Mouse (Mus musculus): Measurements from ENCODE around the gene Ect2. TPM values are rescaled to one million over a fixed set of nuclear protein-coding genes. Genes with fewer than 3 reads are reported as not detected.

Gene Ect2
- total and polyA plus RNA-seq, 3 experiments, result 29.9 to 38.9 (median 36.7) TPM

- H3K36me3 ChIP-seq (replicated peaks in 1 of 2; ENCODE audit: control insufficient read depth in 1 of 2, insufficient read depth in 1 of 2, low read length in 1 of 2), result peaks cover 27 to 59% of the 10 kb centered on the region in 2 experiments
Observed at GRCm38 (mm10) chr3:27098633-27099032, 55.0 kb downstream of the Ect2 start.

DNA sequence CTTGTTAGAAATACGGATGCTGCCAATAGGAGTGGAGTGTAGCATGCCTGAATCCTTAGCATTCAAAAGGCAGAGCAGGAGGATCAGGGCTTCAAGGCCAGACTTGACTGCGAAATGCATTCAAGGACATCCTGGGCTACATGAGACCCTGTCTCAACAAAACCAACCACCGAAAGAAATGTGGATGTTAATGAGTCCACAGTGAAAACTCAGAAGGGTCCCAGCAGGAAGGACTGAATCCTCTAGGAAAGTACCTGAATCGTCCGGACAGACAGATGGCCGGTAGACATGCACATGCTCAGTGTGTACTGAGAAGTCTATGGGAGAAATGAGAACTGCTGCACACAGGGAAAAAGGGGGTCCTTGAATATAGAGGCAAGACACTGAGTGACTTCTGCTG is 67.5 kb downstream of the Ect2 start:
- H3K36me3 ChIP-seq (replicated peaks in 1 of 2; ENCODE audit: control insufficient read depth in 1 of 2, insufficient read depth in 1 of 2, low read length in 1 of 2), result peaks cover 18 to 63% of the 10 kb centered on the region in 2 experiments
- dilution Hi-C loops (cut with MboI; ENCODE audit: extremely low pct_ligation_motif_present, extremely low pct_unique_long_range_greater_than_20kb, low sequenced_read_pairs), result no loop called here

More at GRCm38 (mm10) chr3:27098633-27099032, 55.0 kb downstream of the Ect2 start:
- dilution Hi-C loops (cut with MboI; ENCODE audit: extremely low pct_ligation_motif_present, extremely low pct_unique_long_range_greater_than_20kb, low sequenced_read_pairs) (no loop called here), in situ Hi-C loops (cut with MboI; ENCODE audit: low pct_ligation_motif_present, low pct_unique_long_range_greater_than_20kb, low sequenced_read_pairs) (no loop called here)
- Histone ChIP-seq H3K4me2 (ENCODE audit: insufficient read depth, low read depth, poor library complexity, severe bottlenecking) (no peak overlapping the region), H3K27ac (ENCODE audit: insufficient read depth, low read depth) (no peak overlapping the region), H3K27me3 (replicated peaks) (no peaks in the 10 kb centered on the region), H3K4me1 (ENCODE audit: control insufficient read depth in 1 of 2, insufficient read depth in 2 of 2) (no peaks in the 10 kb centered on the region), H3K9me3 (replicated peaks; ENCODE audit: low read length) (no peaks in the 10 kb centered on the region), H3K9ac (ENCODE audit: insufficient read depth, low read depth) (no peak overlapping the region), H3K79me2 (replicated peaks; ENCODE audit: control insufficient read depth, extremely low read depth, insufficient read depth, poor library complexity, severe bottlenecking) (no peaks in the 10 kb centered on the region), H3K4me3 (replicated peaks in 1 of 3; ENCODE audit: low read depth in 2 of 3, low read length in 2 of 3, poor library complexity in 1 of 3) (no peak overlapping the region)
- TF ChIP-seq ZKSCAN1 (IDR thresholded peaks at IDR 0.05; ENCODE audit: borderline replicate concordance, low read depth, low read length) (no peak), PAX5 (IDR thresholded peaks at IDR 0.05; ENCODE audit: low read length) (no peak), CHD1 (IDR thresholded peaks at IDR 0.05; ENCODE audit: low read depth, low read length) (no peak)
- no peak for DNase-seq (ENCODE audit: extremely low read depth)

DNA sequence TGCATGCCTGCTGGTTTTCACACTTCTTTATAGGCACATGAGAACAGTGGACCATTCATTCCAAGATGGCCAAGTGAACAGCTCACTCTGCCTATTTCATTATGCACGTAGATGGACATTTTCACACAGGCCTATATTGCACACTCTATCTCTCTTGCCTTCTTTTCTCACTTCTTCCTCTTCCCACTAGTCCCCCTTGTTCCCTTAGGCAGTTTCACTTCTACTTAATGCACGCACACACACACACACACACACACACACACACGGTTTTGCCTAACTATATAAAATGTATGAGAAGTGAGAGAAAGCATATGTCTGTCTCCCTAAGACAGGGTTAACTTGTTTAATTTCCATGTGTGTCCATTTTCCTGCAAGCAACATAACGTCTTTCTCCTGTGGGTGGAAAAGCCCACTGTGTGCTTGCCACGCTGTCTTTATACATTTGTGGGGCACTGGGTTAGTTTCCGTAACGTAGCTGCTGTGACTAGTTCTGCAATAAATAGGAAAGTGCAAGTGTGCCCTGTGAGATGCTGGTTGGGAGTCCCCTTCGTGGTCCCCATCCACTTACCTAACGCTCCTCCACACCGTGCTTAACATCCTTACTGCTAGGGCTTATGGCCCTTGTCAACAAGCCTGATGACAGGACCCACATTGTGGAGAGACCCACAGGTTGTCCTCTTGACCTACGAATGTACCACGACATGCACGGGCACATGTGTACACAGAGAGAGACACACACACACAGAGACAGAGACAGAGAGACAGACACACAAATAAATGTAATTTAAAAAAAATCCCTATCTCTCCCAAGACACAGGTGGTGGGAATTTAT is 72.2 kb downstream of the Ect2 start:
- in situ Hi-C loops (cut with MboI; ENCODE audit: low pct_ligation_motif_present, low pct_unique_long_range_greater_than_20kb, low sequenced_read_pairs), result no loop called here

More for the DNA sequence above, 67.5 kb downstream of the Ect2 start:
- Histone ChIP-seq H3K4me3 (replicated peaks in 1 of 3; ENCODE audit: low read depth in 2 of 3, low read length in 2 of 3, poor library complexity in 1 of 3) (no peak overlapping the region), H3K9me3 (replicated peaks; ENCODE audit: low read length) (no peaks in the 10 kb centered on the region), H3K27ac (ENCODE audit: insufficient read depth, low read depth) (no peak overlapping the region), H3K27me3 (replicated peaks) (no peaks in the 10 kb centered on the region), H3K4me2 (ENCODE audit: insufficient read depth, low read depth, poor library complexity, severe bottlenecking) (no peak overlapping the region), H3K4me1 (ENCODE audit: control insufficient read depth in 1 of 2, insufficient read depth in 2 of 2) (peaks cover 3 to 14% of the 10 kb centered on the region in 2 experiments; a peak in 3 of 4 replicates), H3K79me2 (replicated peaks; ENCODE audit: control insufficient read depth, extremely low read depth, insufficient read depth, poor library complexity, severe bottlenecking) (no peaks in the 10 kb centered on the region), H3K9ac (ENCODE audit: insufficient read depth, low read depth) (no peak overlapping the region)
- in situ Hi-C loops (cut with MboI; ENCODE audit: low pct_ligation_motif_present, low pct_unique_long_range_greater_than_20kb, low sequenced_read_pairs), result no loop called here
- DNase-seq (ENCODE audit: extremely low read depth), result no peak
- TF ChIP-seq JUN (IDR thresholded peaks at IDR 0.05; ENCODE audit: insufficient read depth, low read depth, low read length), result no peak
- no peak for TF ChIP-seq POLR2AphosphoS2 (IDR thresholded peaks at IDR 0.05; ENCODE audit: low read depth, low read length)
- TF ChIP-seq ETS1 (conservative IDR thresholded peaks at IDR 0.05; ENCODE audit: low read depth, low read length), result no peak
- no peak for TF ChIP-seq SIN3A (IDR thresholded peaks at IDR 0.05; ENCODE audit: low read length)
- no peak for TF ChIP-seq NRF1 (IDR thresholded peaks at IDR 0.05; ENCODE audit: low read depth, low read length)
- TF ChIP-seq MEF2A (IDR thresholded peaks at IDR 0.05; ENCODE audit: borderline replicate concordance, low read depth, low read length), result no peak
- TF ChIP-seq TCF12 (IDR thresholded peaks at IDR 0.05; ENCODE audit: low read depth, low read length), result no peak
- TF ChIP-seq EP300 (IDR thresholded peaks at IDR 0.05; ENCODE audit: low read length), result no peak
- no peak for TF ChIP-seq JUND (conservative IDR thresholded peaks at IDR 0.05; ENCODE audit: low read depth, low read length)
- no peak for TF ChIP-seq MYC (IDR thresholded peaks at IDR 0.05; ENCODE audit: low read depth, low read length)
- TF ChIP-seq CHD2 (IDR thresholded peaks at IDR 0.05; ENCODE audit: low read length), result no peak
- TF ChIP-seq MAZ (IDR thresholded peaks at IDR 0.05; ENCODE audit: low read depth, low read length), result no peak

More for the DNA sequence above, 72.2 kb downstream of the Ect2 start:
- H3K27ac ChIP-seq (ENCODE audit: insufficient read depth, low read depth), result no peak overlapping the region
- peaks cover 1 to 34% of the 10 kb centered on the region in 2 experiments for H3K36me3 ChIP-seq (replicated peaks in 1 of 2; ENCODE audit: control insufficient read depth in 1 of 2, insufficient read depth in 1 of 2, low read length in 1 of 2)
- H3K4me2 ChIP-seq (ENCODE audit: insufficient read depth, low read depth, poor library complexity, severe bottlenecking), result no peak overlapping the region
- dilution Hi-C loops (cut with MboI; ENCODE audit: extremely low pct_ligation_motif_present, extremely low pct_unique_long_range_greater_than_20kb, low sequenced_read_pairs), result no loop called here
- H3K4me3 ChIP-seq (replicated peaks in 1 of 3; ENCODE audit: low read depth in 2 of 3, low read length in 2 of 3, poor library complexity in 1 of 3), result no peak overlapping the region
- H3K4me1 ChIP-seq (ENCODE audit: control insufficient read depth in 1 of 2, insufficient read depth in 2 of 2), result peaks cover 3 to 18% of the 10 kb centered on the region in 2 experiments; a peak in 3 of 4 replicates
- no peak for TF ChIP-seq CHD2 (IDR thresholded peaks at IDR 0.05; ENCODE audit: low read length)
- TF ChIP-seq USF1 (IDR thresholded peaks at IDR 0.05; ENCODE audit: low read depth, low read length), result no peak
- no peaks in the 10 kb centered on the region for H3K9me3 ChIP-seq (replicated peaks; ENCODE audit: low read length)
- no peak overlapping the region for H3K9ac ChIP-seq (ENCODE audit: insufficient read depth, low read depth)
- no peaks in the 10 kb centered on the region for H3K27me3 ChIP-seq (replicated peaks)
- H3K79me2 ChIP-seq (replicated peaks; ENCODE audit: control insufficient read depth, extremely low read depth, insufficient read depth, poor library complexity, severe bottlenecking), result no peaks in the 10 kb centered on the region
- peak; percentile 17 for DNase-seq (ENCODE audit: extremely low read depth)

All from CH12.LX (cell line).